Mouse (Mus musculus): ENCODE data around the gene Spryd3. TPM values are rescaled to one million over a fixed set of nuclear protein-coding genes. Genes with fewer than 3 reads are reported as not detected.

Spryd3 gene
- total RNA-seq, 2 experiments from 2014 or later, result 156 to 165 TPM

DNA sequence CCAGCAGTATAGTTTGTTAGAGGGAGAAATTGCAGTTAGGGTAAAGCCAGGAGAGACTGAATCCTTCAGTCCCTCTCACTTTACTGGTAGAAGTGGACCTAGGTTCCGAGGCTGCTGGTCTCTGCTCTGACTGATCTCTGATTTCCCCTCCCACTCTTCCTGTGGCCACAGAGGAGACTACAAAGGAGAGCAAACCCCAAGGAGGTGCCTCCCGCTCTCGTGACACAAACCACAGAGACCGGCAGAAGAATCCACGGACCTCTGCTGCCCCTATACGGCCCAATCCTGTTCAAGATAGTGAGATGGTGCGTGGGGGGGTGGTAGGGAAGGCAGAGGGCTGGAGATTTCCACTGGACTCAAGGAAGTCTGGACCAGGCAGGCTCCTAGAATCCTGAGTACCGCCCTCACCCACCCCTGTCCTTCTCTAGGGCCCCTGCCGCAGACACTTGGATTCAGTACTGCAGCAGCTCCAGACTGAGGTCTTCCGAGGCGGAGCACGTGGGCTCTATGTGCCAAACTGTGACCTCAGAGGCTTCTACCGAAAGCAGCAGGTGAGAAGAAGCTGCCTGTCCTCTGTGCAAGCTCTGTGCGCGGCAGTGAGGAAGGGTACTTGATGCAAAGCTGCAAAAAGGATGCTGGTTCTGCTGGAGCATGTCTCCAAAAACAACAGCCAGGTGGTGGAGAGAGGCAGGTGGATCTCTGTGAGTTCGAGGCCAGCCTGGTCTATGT is 11.8 kb upstream of the Spryd3 start:
- DNase-seq (ENCODE audit: low spot score in 2 of 2), result no peak

DNA sequence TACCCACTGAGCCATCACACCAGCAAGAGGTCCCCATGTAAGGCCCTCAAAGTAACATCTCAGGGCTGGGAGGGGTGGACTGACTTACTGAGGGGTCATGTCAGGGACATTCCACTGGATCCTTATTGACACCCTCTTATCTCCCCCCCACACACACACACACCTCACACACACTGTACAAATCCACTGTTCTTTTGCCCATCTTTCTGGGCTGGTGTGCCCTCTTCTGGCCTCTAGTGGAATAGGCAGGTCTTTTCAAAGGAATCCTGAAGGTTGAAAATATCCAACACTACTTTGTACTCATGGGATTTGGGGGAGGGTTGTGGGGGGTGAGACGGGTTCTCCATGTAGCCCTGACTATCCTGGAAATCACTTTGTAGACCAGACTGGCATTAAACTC is 10.8 kb upstream of the Spryd3 start:
- peak in 1 of 2 experiments; percentile 60 for DNase-seq (ENCODE audit: low spot score in 2 of 2)

GRCm38 (mm10) chr15:102146089-102146488 is 10.1 kb upstream of the Spryd3 start:
- DNase-seq (ENCODE audit: low spot score in 2 of 2), result no peak

DNA sequence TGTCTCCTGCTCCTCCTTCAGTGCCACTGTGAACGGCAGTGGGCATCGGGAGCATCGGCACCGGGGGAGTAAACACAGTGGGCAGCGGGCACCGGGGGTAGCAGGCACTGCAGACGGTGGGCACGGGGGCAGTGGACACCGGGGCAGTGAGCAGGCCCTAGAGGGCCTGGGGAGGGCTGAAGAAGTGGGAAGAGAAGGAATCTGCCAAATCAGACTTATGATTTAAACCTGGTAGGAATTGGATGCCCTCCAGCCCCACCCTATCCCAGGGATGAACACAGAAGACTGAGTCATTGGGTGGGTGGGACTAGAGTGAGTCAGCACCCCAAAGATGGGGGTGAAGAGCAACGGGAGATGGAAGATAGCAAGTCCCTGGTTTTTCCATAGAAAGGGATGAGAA is 9.3 kb upstream of the Spryd3 start:
- DNase-seq (ENCODE audit: low spot score in 2 of 2), result peak in 1 of 2 experiments; percentile 57

DNA sequence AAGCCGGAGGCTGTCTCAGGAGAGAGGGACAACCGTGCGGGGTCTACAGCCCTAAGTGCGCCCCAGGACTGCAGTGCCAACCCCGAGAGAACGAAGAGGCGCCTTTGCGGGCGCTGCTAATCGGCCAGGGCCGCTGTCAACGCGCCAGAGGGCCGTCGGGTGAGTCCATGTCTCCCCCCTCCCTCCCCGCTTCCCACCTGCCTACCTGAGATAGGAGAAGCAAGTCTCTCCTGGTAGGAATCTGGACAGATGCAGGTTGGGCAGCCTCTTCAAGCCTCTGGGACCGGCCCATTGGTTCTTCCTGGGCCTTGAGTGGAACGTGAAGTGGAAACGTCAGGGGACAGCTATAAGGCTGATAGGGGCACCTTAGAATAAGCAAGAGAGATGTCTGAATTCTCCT is 8.7 kb upstream of the Spryd3 start:
- DNase-seq (ENCODE audit: low spot score in 2 of 2), result no peak

- DNase-seq (ENCODE audit: low spot score in 2 of 2), result no peak
These were observed 8.3 kb upstream of the Spryd3 start, which contains the start of gene Igfbp6 for GRCm38 (mm10) chr15:102144274-102144711. Gene Igfbp6, plus strand, starts transcription at chr15:102144362.

- peak in 1 of 2 experiments; percentile 45 for DNase-seq (ENCODE audit: low spot score in 2 of 2)
These were observed 7.2 kb upstream of the Spryd3 start for GRCm38 (mm10) chr15:102142914-102143912.

DNA sequence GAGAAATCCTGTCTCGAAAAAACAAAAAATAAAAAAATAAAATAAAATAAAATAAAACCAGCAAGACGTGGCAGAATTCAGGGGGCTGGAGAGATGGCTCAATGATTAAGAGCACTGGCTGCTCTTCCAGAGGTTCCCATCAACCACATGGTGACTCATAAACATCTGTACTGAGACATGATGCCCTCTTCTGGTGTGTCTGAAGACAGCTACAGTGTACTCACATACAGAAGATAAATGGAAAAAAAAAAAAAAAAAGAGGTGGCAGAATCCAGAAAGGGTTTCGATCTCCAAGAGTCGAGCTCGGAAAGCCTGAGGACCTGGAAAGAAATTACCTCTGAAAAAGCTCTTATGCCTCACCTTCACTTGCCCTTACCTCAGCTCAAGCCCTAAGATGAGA is 5.1 kb upstream of the Spryd3 start:
- DNase-seq (ENCODE audit: low spot score in 2 of 2), result no peak

GRCm38 (mm10) chr15:102135522-102136128 is 409 bp downstream of the Spryd3 start:
- DNase-seq (ENCODE audit: low spot score in 2 of 2), result no peak

DNA sequence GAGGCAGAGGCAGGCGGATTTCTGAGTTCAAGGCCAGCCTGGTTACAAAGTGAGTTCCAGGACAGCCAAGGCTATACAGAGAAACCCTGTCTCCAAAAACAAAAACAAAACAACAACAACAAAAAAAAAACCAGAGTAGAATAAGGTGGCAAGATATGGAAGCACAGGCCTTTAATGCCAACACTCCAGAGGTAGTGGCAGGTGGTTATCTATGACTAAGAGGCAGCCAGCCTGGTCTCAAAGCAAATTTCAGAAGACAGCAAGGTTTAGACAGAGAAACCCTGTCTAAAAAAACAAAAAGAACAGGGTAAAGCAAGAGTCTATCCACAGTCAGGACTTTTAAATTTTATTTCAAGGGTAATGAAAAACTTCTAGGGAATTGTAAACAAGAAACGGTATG is 1.3 kb downstream of the Spryd3 start:
- no peak for DNase-seq (ENCODE audit: low spot score in 2 of 2)

GRCm38 (mm10) chr15:102133314-102133713 is 2.7 kb downstream of the Spryd3 start:
- DNase-seq (ENCODE audit: low spot score in 2 of 2), result no peak

- no peak for DNase-seq (ENCODE audit: low spot score in 2 of 2)
These were observed 9.7 kb downstream of the Spryd3 start for GRCm38 (mm10) chr15:102126303-102126702.

DNA sequence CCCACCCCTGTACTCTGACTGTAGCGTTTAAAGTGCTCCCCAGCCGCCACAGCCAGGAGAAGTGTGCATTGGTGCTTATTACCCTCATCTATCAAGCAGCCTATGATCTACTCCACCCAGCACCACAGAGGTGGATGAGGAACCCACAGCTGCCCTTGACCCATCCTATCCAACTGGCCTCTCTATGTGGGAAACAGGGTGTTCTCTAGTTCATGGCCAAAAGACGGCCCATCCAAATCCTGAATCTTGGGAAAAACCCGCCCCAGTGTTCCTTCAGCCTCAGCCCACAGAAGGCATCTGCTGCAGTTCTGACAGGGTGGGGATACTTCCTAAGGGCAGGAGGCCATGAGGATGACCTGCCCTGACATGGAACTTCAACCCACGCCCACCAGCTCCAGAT is 15.5 kb downstream of the Spryd3 start:
- no peak for DNase-seq (ENCODE audit: low spot score in 2 of 2)

DNA sequence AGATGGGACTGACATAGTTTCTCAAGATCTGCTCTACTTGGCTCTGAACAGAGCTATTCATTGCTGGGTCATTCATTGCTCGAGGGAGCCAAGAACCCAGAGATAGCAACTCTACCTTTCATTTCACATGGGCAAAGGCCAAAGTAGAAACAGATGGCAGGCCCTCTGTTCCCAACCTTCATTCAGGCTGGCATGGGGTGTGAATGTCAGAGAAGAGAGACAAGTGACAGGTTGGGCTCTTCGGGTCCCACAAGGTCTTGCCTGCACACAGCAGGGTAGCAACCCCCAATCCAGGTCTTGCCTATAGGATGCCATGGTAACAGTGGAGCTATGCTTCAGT is 16.2 kb downstream of the Spryd3 start:
- DNase-seq (ENCODE audit: low spot score in 2 of 2), result no peak

DNA sequence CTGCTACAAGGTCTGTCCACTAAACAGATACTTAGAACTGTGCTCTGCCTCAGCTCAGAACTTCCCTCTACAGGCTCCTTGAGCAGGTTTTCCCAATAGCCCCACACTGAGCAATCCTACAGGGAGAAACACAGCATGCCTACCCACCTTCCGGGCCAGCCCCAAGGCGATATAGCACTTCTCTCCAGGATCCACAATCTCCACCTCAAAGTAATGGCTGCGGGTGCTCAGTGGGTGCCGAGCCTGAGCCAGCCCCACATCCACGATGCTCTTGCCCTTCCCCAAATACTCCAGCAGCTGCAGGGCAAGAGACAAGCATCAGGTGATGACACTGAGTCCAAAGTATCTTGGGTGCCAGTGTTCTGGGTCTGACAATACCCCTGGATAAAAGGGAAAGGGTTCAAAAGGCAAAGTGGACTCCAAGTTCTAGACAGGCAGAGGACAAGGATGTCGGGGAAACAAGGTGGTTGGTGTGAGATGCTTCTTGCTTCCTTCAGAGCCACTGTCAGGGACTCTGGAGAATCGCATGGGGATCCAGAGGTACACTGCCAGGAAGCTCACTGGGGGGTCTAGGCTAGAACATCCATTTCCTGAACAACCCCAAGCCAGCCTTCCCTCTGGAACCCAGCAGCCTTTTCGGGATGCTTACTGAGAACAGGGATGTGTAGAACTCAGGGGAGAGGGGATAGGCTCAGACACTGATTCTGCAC is 16.8 kb downstream of the Spryd3 start:
- no peak for DNase-seq (ENCODE audit: low spot score in 2 of 2)

DNA sequence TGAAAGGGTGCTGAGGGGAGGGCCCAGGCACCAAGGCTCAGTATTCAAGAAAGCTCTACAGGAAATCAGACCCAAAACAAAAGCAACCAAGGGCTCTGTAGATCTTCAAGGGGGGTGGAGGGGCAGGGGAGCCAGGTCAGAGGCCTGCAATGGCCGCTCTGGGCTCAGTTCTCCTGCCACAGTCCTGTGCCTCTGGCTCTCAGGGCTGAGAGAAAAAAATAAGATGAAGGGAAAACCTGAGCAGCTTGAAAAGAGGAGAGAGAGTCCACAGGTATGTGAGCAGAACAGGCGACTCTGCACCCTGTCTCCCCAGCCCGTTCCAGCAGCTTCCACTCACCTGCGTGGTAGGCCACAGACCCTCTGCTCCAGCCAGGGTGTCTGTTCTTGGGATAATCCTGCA is 17.4 kb downstream of the Spryd3 start:
- no peak for DNase-seq (ENCODE audit: low spot score in 2 of 2)

GRCm38 (mm10) chr15:102117461-102118443 is 18.3 kb downstream of the Spryd3 start:
- no peak for DNase-seq (ENCODE audit: low spot score in 2 of 2)

DNA sequence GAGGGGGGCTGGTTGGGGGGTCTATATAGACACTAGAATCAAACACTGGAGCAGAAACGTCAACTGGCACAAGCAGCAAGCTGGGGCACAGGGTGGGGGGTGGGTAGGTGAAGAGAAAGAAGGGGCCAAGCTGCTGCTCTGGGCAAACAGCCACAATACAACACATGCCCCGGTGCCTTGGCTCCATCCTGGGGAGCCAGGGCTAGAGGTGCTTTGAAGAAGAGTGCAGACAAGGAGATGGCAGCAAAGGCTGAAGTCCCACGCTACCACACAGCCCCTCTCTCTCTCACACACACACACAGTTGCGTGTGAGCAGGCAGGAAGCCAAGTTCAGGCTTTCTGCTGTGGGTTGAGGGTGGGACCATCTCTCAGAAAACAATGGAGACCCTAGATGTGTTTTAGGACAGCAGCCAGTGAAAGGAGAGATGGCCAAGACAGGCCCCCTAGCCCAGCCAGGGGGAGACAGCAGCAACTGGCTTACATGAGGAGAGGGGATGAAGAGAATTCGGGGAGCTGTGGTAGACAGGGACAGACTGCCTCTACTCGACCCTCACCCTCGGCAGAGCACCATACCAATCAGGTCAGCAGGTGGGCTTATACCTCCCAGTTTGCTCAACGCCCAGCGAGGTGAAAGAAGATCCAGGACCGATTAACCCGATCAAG is 19.1 kb downstream of the Spryd3 start:
- DNase-seq (ENCODE audit: low spot score in 2 of 2), result no peak

DNA sequence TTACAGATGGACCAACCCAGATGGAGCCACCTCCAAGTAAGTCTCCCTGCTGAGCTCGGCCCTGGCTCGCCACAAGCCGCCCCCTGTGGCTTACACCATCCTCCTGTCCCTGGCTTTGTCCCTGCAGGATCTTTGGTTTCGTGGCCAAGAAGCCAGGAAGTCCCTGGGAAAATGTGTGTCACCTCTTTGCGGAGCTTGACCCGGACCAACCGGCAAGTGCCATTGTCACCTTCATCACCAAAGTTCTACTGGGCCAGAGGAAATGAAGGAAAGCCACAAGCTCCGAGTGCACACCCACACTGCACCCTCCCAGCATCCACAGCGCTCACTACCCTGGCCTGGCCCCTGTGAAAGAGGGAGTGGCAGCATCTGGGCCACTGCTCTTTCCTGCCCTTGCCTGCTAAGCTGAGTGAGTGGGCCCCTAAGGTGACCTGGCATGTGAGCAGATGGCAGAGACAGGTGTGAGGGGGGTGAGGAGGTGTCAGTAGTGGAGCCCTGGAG is 20.3 kb downstream of the Spryd3 start:
- DNase-seq (ENCODE audit: low spot score in 2 of 2), result no peak

Measured in layer of hippocampus, adult 18-20 months (tissue).